ENCODE assay signal across 23 mouse cellular contexts in genomic region chr10:61074643-61075042, GRCm38 (mm10).
"Had no signal": no experiment of that assay in that cellular context is flagged by ENCODE, and none has a peak within 500 bp of the region (broad histone marks: within the 10 kb centered on the region; RNA-seq: fewer than 3 reads in every experiment).

No protein-coding gene starts in this region.

- H3K27ac ChIP-seq: hindbrain, embryonic 13.5 days; hindbrain, embryonic 15.5 days; hindbrain, postnatal 0 days; kidney, postnatal 0 days; limb, embryonic 13.5 days; limb, embryonic 15.5 days; liver, embryonic 13.5 days; liver, embryonic 15.5 days had no signal

- H3K4me2 ChIP-seq: heart, embryonic 12.5 days; hindbrain, embryonic 13.5 days; hindbrain, embryonic 15.5 days; limb, embryonic 13.5 days; limb, embryonic 15.5 days; liver, embryonic 11.5 days; liver, embryonic 13.5 days; liver, embryonic 15.5 days had no signal

- H3K27me3 ChIP-seq: heart, embryonic 12.5 days; hindbrain, embryonic 15.5 days; limb, embryonic 13.5 days; limb, embryonic 15.5 days had no signal

- H3K9me3 ChIP-seq: heart, embryonic 12.5 days; hindbrain, embryonic 13.5 days; hindbrain, embryonic 15.5 days; limb, embryonic 13.5 days; limb, embryonic 15.5 days; liver, embryonic 13.5 days; liver, embryonic 15.5 days had no signal

- H3K36me3 ChIP-seq: heart, embryonic 12.5 days; hindbrain, embryonic 13.5 days; hindbrain, embryonic 15.5 days; limb, embryonic 13.5 days; limb, embryonic 15.5 days; liver, embryonic 13.5 days; liver, embryonic 15.5 days had no signal

- H3K9ac ChIP-seq: heart, embryonic 12.5 days; hindbrain, embryonic 13.5 days; hindbrain, embryonic 15.5 days; limb, embryonic 13.5 days; limb, embryonic 15.5 days; liver, embryonic 13.5 days; liver, embryonic 15.5 days had no signal

- H3K4me1 ChIP-seq: limb, embryonic 13.5 days; liver, embryonic 13.5 days; liver, embryonic 15.5 days had no signal

- H3K4me3 ChIP-seq: heart, embryonic 12.5 days; hindbrain, embryonic 13.5 days; hindbrain, embryonic 15.5 days; limb, embryonic 13.5 days; limb, embryonic 15.5 days; liver, embryonic 13.5 days; liver, embryonic 15.5 days had no signal

- DNase-seq: gastrocnemius, postnatal 14 days; gastrocnemius, postnatal 36 days; heart, adult 18-20 months; heart, postnatal 10 days; heart, postnatal 36 days; kidney, adult 11 months; kidney, adult 8-10 months; kidney, postnatal 14 days; kidney, postnatal 36 days; layer of hippocampus, adult 9-11 months; layer of hippocampus, postnatal 36 days; left cerebral cortex, postnatal 4 days; liver, embryonic 13.5 days had no signal

- ATAC-seq: hindbrain, postnatal 0 days; intestine, embryonic 16.5 days had no signal
